Mouse (Mus musculus) midbrain, embryonic 11.5 days (tissue): ENCODE data around the gene Frmd4a. TPM values are rescaled to one million over a fixed set of nuclear protein-coding genes. Genes with fewer than 3 reads are reported as not detected.

Experiments
- ATAC-seq: fragments of 200-750 bp; cut with Nextera tagmentation; 2 replicates; pipeline ENCODE4 v1.8.0; 2017; ENCODE audit warnings: moderate TSS enrichment, moderate library complexity; ENCODE audit not compliant: low FRiP score
- DNase-seq: peaks from one replicate; pipeline ENCODE4 v3.0.0; 2015; ENCODE audit warnings: low spot score; ENCODE audit errors: missing footprints
- H3K27ac ChIP-seq: fragments of 300-500 bp; sonication (generic); 2 replicates; pipeline ENCODE4 v1.5.1; 2014; ENCODE audit warnings: low read depth, low read length
- H3K27me3 ChIP-seq: fragments of 300-500 bp; sonication (generic); 2 replicates; pipeline ENCODE4 v1.6.1; 2014; ENCODE audit warnings: mild to moderate bottlenecking, low read length, moderate library complexity, mixed read lengths; ENCODE audit not compliant: control insufficient read depth, insufficient read depth
- H3K36me3 ChIP-seq: fragments of 300-500 bp; sonication (generic); 2 replicates; pipeline ENCODE4 v1.6.1; 2014; ENCODE audit warnings: mild to moderate bottlenecking, low read length, moderate library complexity, mixed read lengths; ENCODE audit not compliant: control insufficient read depth, insufficient read depth
- H3K4me1 ChIP-seq: fragments of 300-500 bp; sonication (generic); 2 replicates; pipeline ENCODE4 v1.6.1; 2014; ENCODE audit warnings: low read length; ENCODE audit not compliant: control insufficient read depth, insufficient read depth
- H3K4me2 ChIP-seq: fragments of 300-500 bp; sonication (generic); 2 replicates; pipeline ENCODE4 v1.6.1; 2014; ENCODE audit warnings: mild to moderate bottlenecking, moderate library complexity
- H3K4me3 ChIP-seq: fragments of 300-500 bp; sonication (generic); 2 replicates; pipeline ENCODE4 v1.5.1; 2014; ENCODE audit warnings: low read depth, low read length
- H3K9ac ChIP-seq: fragments of 300-500 bp; sonication (generic); 2 replicates; pipeline ENCODE4 v1.6.1; 2014; ENCODE audit warnings: low read length
- H3K9me3 ChIP-seq: fragments of 300-500 bp; sonication (generic); 2 replicates; pipeline ENCODE4 v1.6.1; 2016; ENCODE audit warnings: low read length; ENCODE audit not compliant: control insufficient read depth
- WGBS: fragments of 180-500 bp; shearing (Covaris S2); extraction: QIAGEN DNeasy Blood & Tissue Kit; methylation state at CpG from one replicate; pipeline ENCODE4 v1.1.7; 2014; 5-methylcytosine and 5-hydroxymethylcytosine counted together
- polyA plus RNA-seq: library from polyadenylated mRNA; unstranded; fragments of >200 nt; fragmentation: Nextera tagmentation; extraction: Ambion mirVana; gene quantifications from 2 replicates; pipeline ENCODE4 v1.2.1, GENCODE M21; 2014

The Frmd4a gene
- polyA plus RNA-seq, 1 experiment from 2014 or later = 35.2 TPM

- ATAC-seq (no peak), DNase-seq (no peak)
- Histone ChIP-seq H3K9ac (no peak overlapping the region), H3K9me3 (no peaks in the 10 kb centered on the region), H3K27me3 (no peaks in the 10 kb centered on the region), H3K4me3 (no peak overlapping the region), H3K36me3 (no peaks in the 10 kb centered on the region; the same call in 1 of the 2 replicates), H3K4me1 (no peaks in the 10 kb centered on the region), H3K27ac (no peak overlapping the region), H3K4me2 (no peak overlapping the region)
- 87% methylated on average over 3 of the region's 3 CpGs for WGBS
Observed at GRCm38 (mm10) chr2:4444740-4445139, 427.2 kb downstream of the Frmd4a start.

GRCm38 (mm10) chr2:4445629-4446400, 428.3 kb downstream of the Frmd4a start:
- DNase-seq (no peak), ATAC-seq (no peak)
- WGBS = 91% methylated on average over 10 of the region's 10 CpGs

GRCm38 (mm10) chr2:4449860-4450480, 432.5 kb downstream of the Frmd4a start:
- H3K27ac ChIP-seq = no peak overlapping the region
- no peak for ATAC-seq
- no peaks in the 10 kb centered on the region for H3K27me3 ChIP-seq
- no peaks in the 10 kb centered on the region for H3K36me3 ChIP-seq
- H3K4me2 ChIP-seq = no peak overlapping the region
- H3K9ac ChIP-seq = no peak overlapping the region
- WGBS = 90% methylated on average over 12 of the region's 12 CpGs
- peaks cover 26% of the 10 kb centered on the region for H3K4me1 ChIP-seq
- H3K9me3 ChIP-seq = no peaks in the 10 kb centered on the region
- H3K4me3 ChIP-seq = no peak overlapping the region
- no peak for DNase-seq

More at GRCm38 (mm10) chr2:4445629-4446400, 428.3 kb downstream of the Frmd4a start:
- no peak overlapping the region for H3K9ac ChIP-seq
- no peak overlapping the region for H3K4me3 ChIP-seq
- H3K27ac ChIP-seq = no peak overlapping the region
- no peak overlapping the region for H3K4me2 ChIP-seq
- H3K27me3 ChIP-seq = no peaks in the 10 kb centered on the region
- no peaks in the 10 kb centered on the region for H3K9me3 ChIP-seq
- H3K4me1 ChIP-seq = no peaks in the 10 kb centered on the region
- no peaks in the 10 kb centered on the region; the same call in 1 of the 2 replicates for H3K36me3 ChIP-seq

GRCm38 (mm10) chr2:4452590-4453400, 435.3 kb downstream of the Frmd4a start:
- DNase-seq (peak; percentile 94), ATAC-seq (peak; percentile 85)
- 24% methylated on average over 12 of the region's 12 CpGs for WGBS
- Histone ChIP-seq H3K9me3 (no peaks in the 10 kb centered on the region), H3K4me2 (no peak overlapping the region), H3K27me3 (no peaks in the 10 kb centered on the region), H3K36me3 (no peaks in the 10 kb centered on the region), H3K9ac (peak overlapping the region; percentile 25; the same call in 1 of the 2 replicates), H3K27ac (peak overlapping the region; percentile 79), H3K4me1 (peaks cover 39% of the 10 kb centered on the region), H3K4me3 (no peak overlapping the region)

- Histone ChIP-seq H3K9ac (no peak overlapping the region), H3K9me3 (no peaks in the 10 kb centered on the region), H3K27ac (no peak overlapping the region), H3K4me2 (no peak overlapping the region), H3K4me3 (no peak overlapping the region), H3K36me3 (no peaks in the 10 kb centered on the region), H3K27me3 (no peaks in the 10 kb centered on the region), H3K4me1 (peaks cover 61% of the 10 kb centered on the region)
- no peak for ATAC-seq
- WGBS = 73% methylated on average over 11 of the region's 11 CpGs
- peak; percentile 57 for DNase-seq
Observed at GRCm38 (mm10) chr2:4455097-4456025, 437.8 kb downstream of the Frmd4a start.

- DNase-seq (no peak), ATAC-seq (peak; percentile 34; the same call in 1 of the 2 replicates)
- H3K27ac ChIP-seq = peak overlapping the region; percentile 50
- H3K4me2 ChIP-seq = no peak overlapping the region
- H3K9ac ChIP-seq = no peak overlapping the region
- H3K4me3 ChIP-seq = no peak overlapping the region
- no peaks in the 10 kb centered on the region for H3K36me3 ChIP-seq
- no peaks in the 10 kb centered on the region for H3K27me3 ChIP-seq
- WGBS = 51% methylated on average over 5 of the region's 5 CpGs
- H3K4me1 ChIP-seq = peaks cover 58% of the 10 kb centered on the region
- no peaks in the 10 kb centered on the region for H3K9me3 ChIP-seq
Observed at GRCm38 (mm10) chr2:4460897-4461296, 443.4 kb downstream of the Frmd4a start.

GRCm38 (mm10) chr2:4461514-4461913, 444.0 kb downstream of the Frmd4a start:
- Histone ChIP-seq H3K4me3 (no peak overlapping the region), H3K4me2 (peak overlapping the region; percentile 5; the same call in 1 of the 2 replicates), H3K27me3 (no peaks in the 10 kb centered on the region), H3K4me1 (peaks cover 58% of the 10 kb centered on the region), H3K27ac (peak overlapping the region; percentile 50), H3K9me3 (no peaks in the 10 kb centered on the region), H3K36me3 (no peaks in the 10 kb centered on the region), H3K9ac (0 out of 2 replicates have a peak overlapping the region, but pooled peaks have one; percentile 13)
- DNase-seq (peak; percentile 92), ATAC-seq (peak; percentile 77)
- WGBS = 8% methylated on average over 2 of the region's 2 CpGs

- H3K9ac ChIP-seq = peak overlapping the region; percentile 3; the same call in 1 of the 2 replicates
- H3K4me1 ChIP-seq = peaks cover 55% of the 10 kb centered on the region
- DNase-seq = peak; percentile 94
- H3K27me3 ChIP-seq = no peaks in the 10 kb centered on the region
- WGBS = 14% methylated on average over 11 of the region's 11 CpGs
- H3K4me2 ChIP-seq = peak overlapping the region; percentile 26; the same call in 1 of the 2 replicates
- H3K27ac ChIP-seq = peak overlapping the region; percentile 50
- ATAC-seq = peak; percentile 80
- H3K4me3 ChIP-seq = no peak overlapping the region
- H3K9me3 ChIP-seq = no peaks in the 10 kb centered on the region; the same call in 1 of the 2 replicates
- no peaks in the 10 kb centered on the region for H3K36me3 ChIP-seq
Observed at GRCm38 (mm10) chr2:4462480-4462879, 445.0 kb downstream of the Frmd4a start.
